Mouse (Mus musculus) hindbrain, embryonic 16.5 days (tissue): ENCODE data around the gene Iqgap2. TPM values are rescaled to one million over a fixed set of nuclear protein-coding genes. Genes with fewer than 3 reads are reported as not detected.
A peak's percentile ranks its signal among the peaks of the same experiment; 100 is the strongest.

Experiments used
- ATAC-seq: fragments of 200-750 bp; cut with Nextera tagmentation; 2 replicates; pipeline ENCODE4 v1.8.0; 2017; ENCODE audit warnings: moderate TSS enrichment, moderate library complexity
- H3K27ac ChIP-seq: fragments of 300-500 bp; sonication (generic); 2 replicates; pipeline ENCODE4 v1.5.1; 2014; ENCODE audit warnings: low read depth, mild to moderate bottlenecking, control low read depth, low read length, moderate library complexity
- H3K27me3 ChIP-seq: fragments of 300-500 bp; sonication (generic); replicated peaks from 2 replicates; pipeline ENCODE4 v1.6.1; 2014; ENCODE audit warnings: low read length; ENCODE audit not compliant: control insufficient read depth, insufficient read depth
- H3K36me3 ChIP-seq: fragments of 300-500 bp; sonication (generic); 2 replicates; pipeline ENCODE4 v1.6.1; 2014; ENCODE audit warnings: mild to moderate bottlenecking, low read length, moderate library complexity, mixed read lengths; ENCODE audit not compliant: control insufficient read depth, insufficient read depth
- H3K4me1 ChIP-seq: fragments of 300-500 bp; sonication (generic); 2 replicates; pipeline ENCODE4 v1.6.1; 2014; ENCODE audit warnings: low read depth, low read length; ENCODE audit not compliant: control insufficient read depth, insufficient read depth
- H3K4me2 ChIP-seq: fragments of 300-500 bp; sonication (generic); 2 replicates; pipeline ENCODE4 v1.6.1; 2014; ENCODE audit warnings: mild to moderate bottlenecking, low read length, control low read depth, moderate library complexity
- H3K4me3 ChIP-seq: fragments of 300-500 bp; sonication (generic); 2 replicates; pipeline ENCODE4 v1.5.1; 2014; ENCODE audit warnings: mild to moderate bottlenecking, low read length, control low read depth, moderate library complexity
- H3K9ac ChIP-seq: fragments of 300-500 bp; sonication (generic); 2 replicates; pipeline ENCODE4 v1.6.1; 2014; ENCODE audit warnings: low read depth, mild to moderate bottlenecking, control low read depth, low read length, moderate library complexity
- H3K9me3 ChIP-seq: fragments of 300-500 bp; sonication (generic); 2 replicates; pipeline ENCODE4 v1.6.1; 2014; ENCODE audit warnings: mild to moderate bottlenecking, low read length, moderate library complexity; ENCODE audit not compliant: control insufficient read depth
- WGBS: fragments of 180-500 bp; shearing (Covaris S2); extraction: QIAGEN DNeasy Blood & Tissue Kit; methylation state at CpG from one replicate; pipeline ENCODE4 v1.1.7; 2014; 5-methylcytosine and 5-hydroxymethylcytosine counted together
- polyA plus RNA-seq: library from polyadenylated mRNA; unstranded; fragments of >200 nt; fragmentation: Nextera tagmentation; extraction: Ambion mirVana; gene quantifications from 2 replicates; pipeline ENCODE4 v1.2.1, GENCODE M21; 2015

Iqgap2 gene
- polyA plus RNA-seq, 1 experiment from 2014 or later: 3.5 TPM

- no peaks in the 10 kb centered on the region for H3K36me3 ChIP-seq
- no peak overlapping the region for H3K4me2 ChIP-seq
- H3K27ac ChIP-seq: no peak overlapping the region
- WGBS: 88% methylated on average over 10 of the region's 10 CpGs
- H3K27me3 ChIP-seq: no peaks in the 10 kb centered on the region
- H3K9ac ChIP-seq: no peak overlapping the region
- H3K9me3 ChIP-seq: no peaks in the 10 kb centered on the region
- no peaks in the 10 kb centered on the region for H3K4me1 ChIP-seq
- ATAC-seq: no peak
- H3K4me3 ChIP-seq: no peak overlapping the region
Observed at GRCm38 (mm10) chr13:95629751-95630150, 262.0 kb downstream of the Iqgap2 start.

GRCm38 (mm10) chr13:95626696-95627095 lies 265.0 kb downstream of the Iqgap2 start:
- H3K27me3 ChIP-seq: no peaks in the 10 kb centered on the region
- H3K4me3 ChIP-seq: no peak overlapping the region
- H3K9me3 ChIP-seq: no peaks in the 10 kb centered on the region
- WGBS: 72% methylated on average over 7 of the region's 7 CpGs
- H3K27ac ChIP-seq: no peak overlapping the region
- no peak overlapping the region for H3K9ac ChIP-seq
- no peaks in the 10 kb centered on the region for H3K36me3 ChIP-seq
- no peak overlapping the region for H3K4me2 ChIP-seq
- H3K4me1 ChIP-seq: no peaks in the 10 kb centered on the region
- ATAC-seq: no peak

- WGBS: 56% methylated on average over 3 of the region's 3 CpGs
- Histone ChIP-seq H3K9ac (no peak overlapping the region), H3K27me3 (no peaks in the 10 kb centered on the region), H3K4me3 (no peak overlapping the region), H3K9me3 (no peaks in the 10 kb centered on the region), H3K4me2 (no peak overlapping the region), H3K4me1 (no peaks in the 10 kb centered on the region), H3K36me3 (no peaks in the 10 kb centered on the region), H3K27ac (no peak overlapping the region)
- ATAC-seq: no peak
Observed at GRCm38 (mm10) chr13:95623042-95623441, 268.7 kb downstream of the Iqgap2 start.

- Histone ChIP-seq H3K9me3 (no peaks in the 10 kb centered on the region), H3K4me3 (no peak overlapping the region), H3K27me3 (no peaks in the 10 kb centered on the region), H3K36me3 (no peaks in the 10 kb centered on the region), H3K9ac (no peak overlapping the region), H3K27ac (no peak overlapping the region), H3K4me2 (no peak overlapping the region), H3K4me1 (peaks cover 5% of the 10 kb centered on the region)
- WGBS: 88% methylated on average over 3 of the region's 3 CpGs
- ATAC-seq: no peak
Observed at GRCm38 (mm10) chr13:95621563-95621962, 270.2 kb downstream of the Iqgap2 start.

- 13% methylated on average over 10 of the region's 13 CpGs for WGBS
Observed at GRCm38 (mm10) chr13:95618859-95619258, 272.9 kb downstream of the Iqgap2 start.

GRCm38 (mm10) chr13:95618309-95618712 lies 273.4 kb downstream of the Iqgap2 start, which contains the start of gene F2r:
Gene F2r, minus strand, starts transcription at chr13:95618487.
- Histone ChIP-seq H3K4me1 (peaks cover 9% of the 10 kb centered on the region), H3K36me3 (no peaks in the 10 kb centered on the region), H3K9me3 (no peaks in the 10 kb centered on the region), H3K9ac (peak within 1 kb of the TSS; percentile 82), H3K27me3 (no peaks in the 10 kb centered on the region), H3K4me3 (peak within 1 kb of the TSS; percentile 90), H3K4me2 (peak within 1 kb of the TSS; percentile 88), H3K27ac (peak within 1 kb of the TSS; percentile 36; the same call in 1 of the 2 replicates)
- peak; percentile 94 for ATAC-seq
- 1% methylated on average over 29 of the region's 42 CpGs for WGBS

More at GRCm38 (mm10) chr13:95618859-95619258, 272.9 kb downstream of the Iqgap2 start:
- Histone ChIP-seq H3K4me3 (peak overlapping the region; percentile 90), H3K4me1 (peaks cover 9% of the 10 kb centered on the region), H3K36me3 (no peaks in the 10 kb centered on the region), H3K9me3 (no peaks in the 10 kb centered on the region), H3K4me2 (peak overlapping the region; percentile 88), H3K27ac (no peak overlapping the region), H3K9ac (peak overlapping the region; percentile 82; the same call in 1 of the 2 replicates), H3K27me3 (no peaks in the 10 kb centered on the region)
- peak; percentile 8; the same call in 1 of the 2 replicates for ATAC-seq

- no peaks in the 10 kb centered on the region for H3K36me3 ChIP-seq
Observed at GRCm38 (mm10) chr13:95617671-95618171, 274.0 kb downstream of the Iqgap2 start.

GRCm38 (mm10) chr13:95617082-95617670 lies 274.5 kb downstream of the Iqgap2 start:
- no peaks in the 10 kb centered on the region for H3K9me3 ChIP-seq
- no peaks in the 10 kb centered on the region for H3K36me3 ChIP-seq
- H3K27ac ChIP-seq: no peak overlapping the region
- no peak for ATAC-seq
- no peaks in the 10 kb centered on the region for H3K27me3 ChIP-seq
- H3K4me2 ChIP-seq: peak overlapping the region; percentile 88
- peak overlapping the region; percentile 90 for H3K4me3 ChIP-seq
- peak overlapping the region; percentile 82 for H3K9ac ChIP-seq
- peaks cover 9% of the 10 kb centered on the region for H3K4me1 ChIP-seq
- 11% methylated on average over 17 of the region's 17 CpGs for WGBS

More at GRCm38 (mm10) chr13:95617671-95618171, 274.0 kb downstream of the Iqgap2 start:
- H3K4me3 ChIP-seq: peak overlapping the region; percentile 90
- WGBS: under 1% methylated on average over 21 of the region's 21 CpGs
- ATAC-seq: peak; percentile 67
- H3K9ac ChIP-seq: peak overlapping the region; percentile 82
- H3K27ac ChIP-seq: no peak overlapping the region
- H3K4me1 ChIP-seq: peaks cover 9% of the 10 kb centered on the region
- H3K4me2 ChIP-seq: peak overlapping the region; percentile 88
- H3K9me3 ChIP-seq: no peaks in the 10 kb centered on the region
- H3K27me3 ChIP-seq: no peaks in the 10 kb centered on the region

GRCm38 (mm10) chr13:95616512-95616911 lies 275.2 kb downstream of the Iqgap2 start:
- Histone ChIP-seq H3K4me1 (peaks cover 9% of the 10 kb centered on the region), H3K4me3 (peak overlapping the region; percentile 90), H3K27ac (no peak overlapping the region), H3K9me3 (no peaks in the 10 kb centered on the region), H3K36me3 (no peaks in the 10 kb centered on the region), H3K9ac (peak overlapping the region; percentile 61; the same call in 1 of the 2 replicates), H3K27me3 (no peaks in the 10 kb centered on the region), H3K4me2 (peak overlapping the region; percentile 88)
- WGBS: 60% methylated on average over 11 of the region's 11 CpGs
- ATAC-seq: no peak
